Mouse (Mus musculus): Measurements from ENCODE around the gene Gdf10.

Gene Gdf10

GRCm38 (mm10) chr14:33940739-33941138 is 17.4 kb downstream of the Gdf10 start, which contains the start of gene Gdf2:
Gdf2 (plus strand) TSS chr14:33941039.
- DNase-seq, result no peak

GRCm38 (mm10) chr14:33942222-33942621 is 18.8 kb downstream of the Gdf10 start:
- no peak for DNase-seq

DNA sequence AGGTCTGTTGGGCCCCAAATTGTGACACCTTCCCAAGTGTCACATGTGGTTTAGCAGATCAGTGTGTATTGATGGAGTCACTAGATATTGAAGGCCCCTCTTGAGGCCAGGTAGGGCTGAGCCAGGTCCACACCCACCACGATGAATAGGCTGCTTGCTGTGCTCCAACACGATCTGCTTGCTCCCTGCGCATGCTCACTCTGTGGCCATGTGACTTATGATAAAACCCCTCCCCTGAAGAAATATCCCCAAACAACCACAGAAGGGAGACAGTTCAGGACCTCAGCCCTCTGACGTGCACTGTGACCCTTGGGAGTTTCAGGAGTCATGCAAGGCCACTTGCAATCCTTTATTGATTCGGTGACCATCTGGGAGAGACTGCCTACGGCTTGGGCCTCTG is 22.7 kb downstream of the Gdf10 start:
- DNase-seq, result no peak

DNA sequence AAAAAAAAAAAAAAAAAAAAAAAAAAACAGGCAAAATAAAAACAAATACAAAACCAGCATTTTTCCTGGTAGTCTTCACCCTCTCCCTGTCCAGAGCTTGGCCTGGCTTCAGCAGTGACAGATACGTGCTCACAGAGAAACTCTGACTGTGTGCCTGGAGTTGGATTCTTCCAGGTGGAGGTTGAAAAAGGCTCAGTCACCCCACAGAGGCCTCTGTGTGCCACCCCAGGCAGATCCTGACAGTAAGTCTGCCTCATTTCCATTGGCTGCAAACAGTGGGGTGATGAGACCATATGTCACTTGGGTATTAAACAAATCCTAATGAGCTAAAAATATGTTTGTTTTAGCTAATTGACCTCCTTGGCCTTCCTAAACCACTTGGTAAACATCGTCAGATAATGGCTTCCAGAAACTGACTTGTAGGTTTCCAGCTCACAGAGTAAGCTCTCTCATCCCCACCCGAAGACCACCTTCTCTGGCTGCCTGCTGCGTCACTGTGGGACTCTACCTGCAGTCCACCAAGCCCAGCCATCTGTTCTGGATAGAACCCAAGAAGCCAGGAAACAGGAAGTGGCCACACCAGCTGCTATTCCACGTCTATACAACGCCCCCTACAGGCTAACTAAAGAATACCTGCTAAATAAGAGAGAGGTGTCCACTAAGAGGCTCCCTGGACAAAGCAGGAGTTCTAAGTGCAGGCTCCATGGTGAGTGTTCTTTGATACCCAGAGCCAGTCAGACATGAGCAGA is 29.0 kb downstream of the Gdf10 start:
- DNase-seq, result peak; percentile 62

GRCm38 (mm10) chr14:33953761-33954160 is 30.4 kb downstream of the Gdf10 start, which contains the start of gene Rbp3:
Rbp3 (plus strand) TSS chr14:33954003.
- no peak for DNase-seq

DNA sequence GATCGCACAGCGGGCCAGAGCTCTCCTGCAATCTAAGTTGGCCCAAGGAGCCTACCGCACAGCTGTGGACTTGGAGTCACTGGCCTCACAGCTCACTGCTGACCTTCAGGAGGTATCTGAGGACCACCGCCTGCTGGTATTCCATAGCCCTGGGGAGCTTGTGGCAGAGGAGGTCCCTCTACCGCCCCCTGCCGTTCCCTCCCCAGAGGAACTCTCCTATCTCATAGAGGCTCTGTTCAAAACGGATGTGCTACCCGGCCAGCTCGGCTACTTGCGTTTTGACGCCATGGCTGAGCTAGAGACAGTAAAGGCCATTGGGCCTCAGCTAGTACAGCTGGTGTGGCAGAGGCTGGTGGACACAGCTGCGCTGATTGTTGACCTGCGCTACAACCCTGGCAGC is 32.7 kb downstream of the Gdf10 start:
- DNase-seq, result no peak

DNA sequence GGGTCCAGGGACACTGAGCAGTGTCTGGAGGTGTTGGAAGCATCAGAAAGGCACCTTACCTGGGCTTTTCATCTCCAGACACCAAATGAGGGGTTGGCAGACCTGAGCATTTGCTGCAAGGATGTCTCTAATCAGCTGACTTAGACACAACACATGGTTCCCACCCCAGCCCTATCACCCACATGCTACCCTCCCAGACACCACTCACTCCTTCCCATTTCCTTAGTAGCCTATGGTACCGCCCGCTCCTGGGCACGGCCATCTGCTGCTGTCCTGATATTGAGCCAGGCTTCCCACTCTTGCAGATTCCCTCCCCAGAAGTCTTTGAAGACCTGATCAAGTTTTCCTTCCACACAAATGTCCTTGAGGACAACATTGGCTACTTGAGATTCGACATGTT is 34.8 kb downstream of the Gdf10 start:
- no peak for DNase-seq

GRCm38 (mm10) chr14:33958841-33959240 is 35.5 kb downstream of the Gdf10 start:
- no peak for DNase-seq

GRCm38 (mm10) chr14:33959341-33959740 is 36.0 kb downstream of the Gdf10 start:
- peak; percentile 56 for DNase-seq

GRCm38 (mm10) chr14:33965675-33966074 is 42.3 kb downstream of the Gdf10 start:
- no peak for DNase-seq

DNA sequence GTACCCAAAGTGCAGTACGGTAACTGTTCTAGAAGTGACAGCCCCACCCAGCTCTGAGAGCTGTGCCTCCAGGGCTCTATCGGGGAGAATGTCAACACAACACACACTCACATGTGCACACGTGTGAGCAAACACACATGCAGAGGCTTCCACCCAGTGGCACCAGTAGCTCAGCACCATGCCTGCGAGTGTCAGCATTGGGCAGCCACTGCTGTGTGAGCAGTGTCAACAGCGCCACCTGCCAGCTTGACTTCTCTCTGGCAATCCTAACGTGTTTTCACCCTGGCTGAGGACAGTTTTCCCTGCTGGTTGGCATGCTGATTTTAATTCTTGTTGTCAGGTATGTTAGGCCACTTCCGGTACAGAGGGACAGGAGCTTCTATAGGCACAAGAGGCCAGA is 49.3 kb downstream of the Gdf10 start:
- DNase-seq, result peak; percentile 37

GRCm38 (mm10) chr14:33974752-33975151 is 51.4 kb downstream of the Gdf10 start:
- no peak for DNase-seq

DNA sequence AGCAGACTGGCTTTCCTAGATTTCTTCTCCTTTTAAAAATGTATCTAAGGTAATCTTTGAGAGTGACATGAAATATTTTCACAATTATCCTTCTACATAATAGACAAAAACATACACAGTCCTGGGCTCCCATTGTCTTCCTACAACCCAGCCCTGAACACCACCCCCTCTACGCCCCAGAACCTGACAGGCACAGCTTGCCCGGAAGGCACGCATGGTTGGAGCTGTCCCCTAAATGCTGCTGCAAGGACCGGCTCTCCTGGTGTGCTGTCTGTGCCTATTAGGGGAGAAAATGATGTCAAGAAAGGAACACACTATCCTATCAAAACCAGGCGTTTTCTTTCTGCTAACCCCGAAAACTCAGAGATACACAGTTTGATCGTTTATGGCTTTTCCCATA is 54.4 kb downstream of the Gdf10 start:
- DNase-seq, result peak; percentile 19

GRCm38 (mm10) chr14:33978604-33979059 is 55.2 kb downstream of the Gdf10 start, which contains the start of gene Zfp488:
Zfp488 (minus strand) TSS chr14:33978764.
- peak; percentile 45 for DNase-seq

Data from cerebellum, adult 9-11 months (tissue).